Mouse (Mus musculus): Measurements from ENCODE around the gene Grm8.

DNA sequence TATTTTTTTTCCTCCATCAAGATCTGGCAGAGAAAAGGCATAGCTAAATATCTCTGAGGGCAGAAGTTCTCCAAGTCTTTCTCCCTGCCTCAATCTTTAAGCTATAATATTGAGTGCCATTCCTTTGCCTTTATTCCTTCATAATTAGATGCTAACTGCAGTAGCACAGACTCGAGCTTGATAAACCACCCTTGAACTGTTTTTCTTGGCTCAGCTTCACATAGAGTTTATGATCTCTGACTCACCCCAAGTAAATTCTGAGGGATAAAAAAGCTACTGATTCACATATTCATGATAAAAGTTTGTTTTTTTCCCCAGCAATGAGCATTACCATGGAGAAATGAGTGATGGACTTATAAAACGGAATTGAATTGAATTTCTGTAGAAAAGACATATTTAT lies 895.0 kb downstream of the Grm8 start:
- TF ChIP-seq POLR2A (IDR thresholded peaks at IDR 0.05; ENCODE audit: borderline replicate concordance, extremely low read depth, insufficient read depth, insufficient read length, poor library complexity, severe bottlenecking) (no peak), CTCF (IDR thresholded peaks at IDR 0.05; ENCODE audit: borderline replicate concordance, extremely low read depth, insufficient read depth, insufficient read length) (no peak)
